Mouse (Mus musculus) heart, embryonic 14.5 days (tissue): Measurements from ENCODE around the gene Entpd8. TPM values are rescaled to one million over a fixed set of nuclear protein-coding genes. Genes with fewer than 3 reads are reported as not detected.

Experiments
- ATAC-seq: fragments of 200-750 bp; cut with Nextera tagmentation; 2 replicates; pipeline ENCODE4 v1.8.0; 2017; ENCODE audit warnings: low read depth, moderate TSS enrichment; ENCODE audit not compliant: insufficient number of reproducible peaks, insufficient read depth, low FRiP score
- H3K27ac ChIP-seq, 2 experiments: fragments of 200-500 bp in 1 of 2; fragments of 300-500 bp in 1 of 2; sonication (generic) in 1 of 2; replicated peaks in 1 of 2; 2 replicates each; pipeline ENCODE4 v1.5.1; 2012 to 2014; ENCODE audit warnings: low read depth in 2 of 2, low read length in 2 of 2, control low read depth in 1 of 2, mild to moderate bottlenecking in 1 of 2, mixed read lengths in 1 of 2; ENCODE audit not compliant: control insufficient read depth in 1 of 2, insufficient read depth in 1 of 2
- H3K27me3 ChIP-seq: fragments of 300-500 bp; sonication (generic); 2 replicates; pipeline ENCODE4 v1.6.1; 2014; ENCODE audit warnings: mild to moderate bottlenecking, low read length, control low read depth; ENCODE audit not compliant: control insufficient read depth, insufficient read depth
- H3K36me3 ChIP-seq: fragments of 300-500 bp; sonication (generic); 2 replicates; pipeline ENCODE4 v1.6.1; 2014; ENCODE audit warnings: mild to moderate bottlenecking, control low read depth, low read length, mixed read lengths; ENCODE audit not compliant: control insufficient read depth, insufficient read depth
- H3K4me1 ChIP-seq, 2 experiments: fragments of 200-500 bp in 1 of 2; fragments of 300-500 bp in 1 of 2; sonication (generic) in 1 of 2; 2 replicates each; pipeline ENCODE4 v1.6.1; 2012 to 2014; ENCODE audit warnings: low read length in 2 of 2, control low read depth in 1 of 2, mixed read lengths in 1 of 2; ENCODE audit not compliant: control insufficient read depth in 2 of 2, insufficient read depth in 2 of 2
- H3K4me2 ChIP-seq: fragments of 300-500 bp; sonication (generic); 2 replicates; pipeline ENCODE4 v1.6.1; 2014; ENCODE audit warnings: mild to moderate bottlenecking, low read length
- H3K4me3 ChIP-seq, 2 experiments: fragments of 200-500 bp in 1 of 2; fragments of 300-500 bp in 1 of 2; sonication (generic) in 1 of 2; 2 replicates each; pipeline ENCODE4 v1.5.1; 2012 to 2014; ENCODE audit warnings: low read length in 2 of 2, mild to moderate bottlenecking in 2 of 2, control low read depth in 1 of 2, low read depth in 1 of 2, moderate library complexity in 1 of 2; ENCODE audit not compliant: control insufficient read depth in 1 of 2, insufficient read depth in 1 of 2
- H3K9ac ChIP-seq: fragments of 300-500 bp; sonication (generic); 2 replicates; pipeline ENCODE4 v1.6.1; 2014; ENCODE audit warnings: mild to moderate bottlenecking, low read length
- H3K9me3 ChIP-seq: fragments of 300-500 bp; sonication (generic); 2 replicates; pipeline ENCODE4 v1.6.1; 2016; ENCODE audit warnings: low read length, control low read depth; ENCODE audit not compliant: control insufficient read depth
- WGBS: fragments of 180-500 bp; shearing (Covaris S2); extraction: QIAGEN DNeasy Blood & Tissue Kit; methylation state at CpG from one replicate; pipeline ENCODE4 v1.1.7; 2014; 5-methylcytosine and 5-hydroxymethylcytosine counted together
- polyA plus RNA-seq: library from polyadenylated mRNA; unstranded; fragments of >200 nt; fragmentation: Nextera tagmentation; extraction: Ambion mirVana; gene quantifications from 2 replicates; pipeline ENCODE4 v1.2.1, GENCODE M21; 2014

The Entpd8 gene
- not detected in 2 replicates for polyA plus RNA-seq

- Histone ChIP-seq H3K4me2 (no peak within 1 kb of the TSS), H3K9me3 (no peaks in the 10 kb centered on the region), H3K27ac (no peak within 1 kb of the TSS), H3K27me3 (peaks cover 4% of the 10 kb centered on the region; the same call in 1 of the 2 replicates), H3K4me3 (no peak within 1 kb of the TSS), H3K9ac (no peak within 1 kb of the TSS), H3K36me3 (no peaks in the 10 kb centered on the region), H3K4me1 (no peaks in the 10 kb centered on the region)
- no peak for ATAC-seq
- WGBS: 44% methylated on average over 5 of the region's 5 CpGs
These were observed at the start of gene Entpd8 for GRCm38 (mm10) chr2:25080076-25080475. Entpd8 (plus strand) TSS chr2:25080304.

DNA sequence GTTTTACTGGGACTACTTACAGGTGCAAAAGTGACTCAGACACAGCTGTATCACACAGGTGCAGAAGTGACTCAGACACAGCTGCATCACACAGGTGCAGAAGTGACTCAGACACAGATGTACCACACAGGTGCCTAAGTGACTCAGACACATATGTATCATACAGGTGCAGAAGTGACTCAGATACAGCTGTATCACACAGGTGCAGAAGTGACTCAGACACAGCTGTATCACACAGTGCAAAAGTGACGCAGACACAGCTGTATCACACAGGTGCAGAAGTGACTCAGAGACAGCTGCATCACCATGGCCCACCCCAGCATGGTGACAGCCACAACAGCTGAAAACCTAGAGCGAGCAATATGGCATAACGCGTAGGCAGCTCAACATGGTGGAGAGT lies 45.1 kb upstream of the Entpd8 start:
- Histone ChIP-seq H3K27ac (no peak overlapping the region), H3K36me3 (peaks cover under 1% of the 10 kb centered on the region; the same call in 1 of the 2 replicates), H3K9me3 (no peaks in the 10 kb centered on the region), H3K4me3 (no peak overlapping the region), H3K4me1 (no peaks in the 10 kb centered on the region), H3K27me3 (no peaks in the 10 kb centered on the region), H3K9ac (no peak overlapping the region), H3K4me2 (no peak overlapping the region)
- ATAC-seq: no peak
- 91% methylated on average over 4 of the region's 4 CpGs for WGBS

DNA sequence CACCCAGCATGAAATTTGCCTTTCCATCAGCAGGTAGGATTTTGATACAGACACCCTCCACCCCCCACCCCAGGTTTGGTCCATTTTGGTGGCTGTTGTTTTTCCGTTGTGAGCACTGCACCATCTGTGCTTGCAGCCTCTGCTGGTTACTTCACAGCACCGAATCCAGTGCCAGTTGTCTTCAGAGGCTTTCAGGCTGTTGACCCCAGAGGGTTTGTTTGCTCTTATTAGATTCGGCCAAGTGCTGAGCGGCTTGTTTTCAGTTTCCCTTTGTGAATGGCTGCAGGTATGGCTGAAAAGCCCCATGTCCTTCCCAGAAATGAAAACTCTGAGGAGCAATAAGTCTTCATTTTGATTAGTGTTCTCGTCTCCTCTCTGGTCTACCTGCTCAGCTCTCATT lies 40.0 kb upstream of the Entpd8 start:
- WGBS: 79% methylated on average over 5 of the region's 5 CpGs
- Histone ChIP-seq H3K27me3 (no peaks in the 10 kb centered on the region), H3K36me3 (no peaks in the 10 kb centered on the region), H3K4me2 (no peak overlapping the region), H3K4me3 (no peak overlapping the region), H3K9me3 (no peaks in the 10 kb centered on the region), H3K9ac (no peak overlapping the region), H3K27ac (no peak overlapping the region), H3K4me1 (no peaks in the 10 kb centered on the region)
- no peak for ATAC-seq

GRCm38 (mm10) chr2:25050921-25051320 lies 29.2 kb upstream of the Entpd8 start:
- H3K36me3 ChIP-seq: 0 out of 2 replicates have a peak, but pooled peaks cover 5% of the 10 kb centered on the region
- WGBS: 91% methylated on average over 7 of the region's 7 CpGs
- H3K9ac ChIP-seq: no peak overlapping the region
- H3K4me3 ChIP-seq: no peak overlapping the region
- H3K4me1 ChIP-seq: peaks cover 9 to 10% of the 10 kb centered on the region in 2 experiments
- ATAC-seq: no peak
- H3K27ac ChIP-seq: no peak overlapping the region
- H3K9me3 ChIP-seq: no peaks in the 10 kb centered on the region
- no peaks in the 10 kb centered on the region for H3K27me3 ChIP-seq
- H3K4me2 ChIP-seq: no peak overlapping the region

DNA sequence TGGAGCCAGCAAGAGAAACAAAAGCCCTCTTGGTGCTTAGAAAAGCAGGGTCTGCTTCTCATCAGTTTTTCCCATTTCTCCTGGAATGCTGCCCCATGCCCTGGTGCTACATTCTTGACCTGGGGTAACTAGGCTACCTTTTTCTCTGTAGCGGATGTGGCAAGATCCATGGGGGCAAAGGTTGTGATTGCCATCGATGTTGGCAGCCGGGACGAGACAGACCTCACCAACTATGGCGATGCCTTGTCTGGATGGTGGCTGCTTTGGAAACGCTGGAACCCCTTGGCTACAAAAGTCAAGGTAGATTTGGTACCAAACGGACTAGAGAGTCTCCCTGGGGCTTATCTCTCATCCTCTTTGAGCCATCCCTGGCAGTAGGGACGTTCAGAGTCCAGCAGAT lies 28.7 kb upstream of the Entpd8 start:
- WGBS: 85% methylated on average over 8 of the region's 8 CpGs
- Histone ChIP-seq H3K4me2 (no peak overlapping the region), H3K4me1 (peaks cover 9 to 10% of the 10 kb centered on the region in 2 experiments), H3K9ac (no peak overlapping the region), H3K9me3 (no peaks in the 10 kb centered on the region), H3K27ac (no peak overlapping the region), H3K4me3 (no peak overlapping the region), H3K36me3 (peaks cover 9% of the 10 kb centered on the region; the same call in 1 of the 2 replicates), H3K27me3 (no peaks in the 10 kb centered on the region)
- ATAC-seq: no peak

DNA sequence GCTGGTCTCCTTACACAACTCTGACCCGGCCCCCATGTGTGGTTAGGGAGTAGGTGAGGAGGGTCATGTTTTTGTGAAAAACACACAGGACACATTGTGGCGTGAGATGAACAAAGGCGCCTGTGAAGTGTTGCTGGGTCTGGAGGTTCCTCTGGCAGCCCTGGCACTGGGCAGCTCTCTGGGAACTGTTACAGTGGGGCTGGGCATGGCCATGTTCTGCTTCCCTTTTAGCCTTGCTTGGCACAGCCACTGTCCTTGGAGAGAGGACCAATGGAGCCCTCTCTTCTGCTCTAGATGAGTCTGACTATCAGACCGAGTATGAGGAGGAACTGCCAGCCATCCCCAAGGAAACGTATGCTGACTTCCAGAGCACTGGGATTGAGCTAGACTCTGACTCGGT lies 27.0 kb upstream of the Entpd8 start:
- no peak overlapping the region for H3K4me2 ChIP-seq
- no peak overlapping the region for H3K27ac ChIP-seq
- no peak overlapping the region for H3K9ac ChIP-seq
- H3K36me3 ChIP-seq: peaks cover 20% of the 10 kb centered on the region
- no peaks in the 10 kb centered on the region for H3K27me3 ChIP-seq
- WGBS: 80% methylated on average over 6 of the region's 6 CpGs
- no peaks in the 10 kb centered on the region for H3K9me3 ChIP-seq
- no peak for ATAC-seq
- no peak overlapping the region for H3K4me3 ChIP-seq
- peaks cover 9 to 10% of the 10 kb centered on the region in 2 experiments for H3K4me1 ChIP-seq

GRCm38 (mm10) chr2:25054221-25055067 lies 25.7 kb upstream of the Entpd8 start, which contains the start of gene Nsmf:
Nsmf (plus strand) TSS chr2:25054355.
- H3K27ac ChIP-seq: no peak within 1 kb of the TSS
- ATAC-seq: peak; percentile 80
- H3K9ac ChIP-seq: peak within 1 kb of the TSS; percentile 77
- H3K4me3 ChIP-seq: peak within 1 kb of the TSS; percentile 57 to 88
- H3K27me3 ChIP-seq: no peaks in the 10 kb centered on the region
- H3K4me2 ChIP-seq: peak within 1 kb of the TSS; percentile 79
- H3K9me3 ChIP-seq: no peaks in the 10 kb centered on the region
- H3K4me1 ChIP-seq: peaks cover 9 to 10% of the 10 kb centered on the region in 2 experiments
- WGBS: 6% methylated on average over 47 of the region's 47 CpGs
- peaks cover 29% of the 10 kb centered on the region for H3K36me3 ChIP-seq
